Mouse (Mus musculus) liver, adult 2 months (tissue): ENCODE data around the gene 6030452D12Rik.

Source experiments
- CTCF ChIP-seq: fragments of 200-500 bp; IDR thresholded peaks from 2 replicates; pipeline ENCODE4 v1.5.1; 2011; ENCODE audit warnings: low read depth, low read length, control low read depth
- POLR2A ChIP-seq: fragments of 200-500 bp; IDR thresholded peaks from 2 replicates; pipeline ENCODE4 v1.6.1; 2011; ENCODE audit warnings: low read length, control low read depth; ENCODE audit not compliant: insufficient read depth; ENCODE audit errors: extremely low read depth

DNA sequence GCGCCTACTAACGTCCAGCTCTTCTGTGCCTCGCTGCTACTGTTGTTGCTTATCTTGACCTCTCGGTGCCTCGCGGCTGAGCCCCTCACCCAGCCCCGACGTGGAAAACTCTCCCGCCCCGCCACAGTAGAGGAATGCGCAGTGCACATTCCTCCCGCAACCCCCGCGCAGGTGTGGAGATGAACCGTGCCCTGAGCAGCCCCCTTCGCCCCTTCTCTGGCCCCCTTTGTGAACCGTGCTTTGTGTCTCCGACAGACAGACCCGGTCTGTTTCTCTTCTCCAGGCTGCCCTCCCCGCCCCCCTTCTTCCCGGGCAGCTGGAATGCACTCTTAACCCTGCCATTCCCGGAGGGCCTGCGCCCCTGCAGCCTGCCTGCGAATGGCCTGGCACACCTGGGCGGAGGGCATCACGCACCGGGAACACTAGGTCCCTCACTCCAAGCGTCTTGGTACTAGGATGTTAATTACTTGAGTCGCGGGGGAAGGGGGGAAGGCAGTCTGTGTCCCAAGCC lies 11.3 kb downstream of the 6030452D12Rik start:
- TF ChIP-seq POLR2A (no peak), CTCF (no peak)
